Mouse (Mus musculus): ENCODE data around the gene Gm7903. TPM values are rescaled to one million over a fixed set of nuclear protein-coding genes. Genes with fewer than 3 reads are reported as not detected.
"Not testable (repeated sequence)": the region's sequence is repeated elsewhere in the genome, so short reads cannot be mapped to it uniquely, and the experiment has no call there.

The Gm7903 gene
- polyA plus RNA-seq (2015; fragmentation: Nextera tagmentation; extraction: Ambion mirVana): not detected in 2 replicates

DNA sequence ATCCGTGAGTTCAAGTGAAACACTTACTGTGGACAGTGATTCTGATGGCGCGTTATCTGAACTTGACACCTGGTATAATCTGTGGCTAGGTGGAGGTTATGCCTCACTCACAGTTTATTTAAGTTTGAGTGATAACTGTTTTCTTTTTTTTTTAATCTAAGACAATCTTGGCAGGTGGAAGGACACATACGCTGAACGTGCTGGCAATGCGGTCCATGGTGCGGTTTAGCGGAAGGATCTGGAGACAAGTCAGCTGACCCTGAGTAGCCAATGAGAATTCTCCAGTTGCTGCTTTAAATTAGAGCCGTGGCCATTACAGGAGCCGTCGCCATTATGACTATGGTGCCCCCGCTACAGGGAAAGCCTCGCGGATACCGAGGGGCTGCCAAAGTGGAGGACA, at the start of gene Gm7903:
Gene Gm7903, plus strand, starts transcription at position 301 of the 400 bp plus-strand sequence.
- not testable (repeated sequence) for H3K9me3 ChIP-seq (ENCODE audit: control insufficient read depth, low read length); ATAC-seq (ENCODE audit: low read depth)

GRCm38 (mm10) chrX:135403578-135403977, 30.1 kb upstream of the Gm7903 start:
- not testable (repeated sequence) for H3K4me1 ChIP-seq (replicated peaks; ENCODE audit: control insufficient read depth, insufficient read depth, low read length); H3K4me2 ChIP-seq (ENCODE audit: low read depth, low read length); H3K4me3 ChIP-seq (ENCODE audit: low read length); ATAC-seq (ENCODE audit: low read depth); H3K9me3 ChIP-seq (ENCODE audit: control insufficient read depth, low read length); H3K27me3 ChIP-seq (ENCODE audit: control insufficient read depth, insufficient read depth, low read depth, low read length); H3K36me3 ChIP-seq (ENCODE audit: control insufficient read depth, insufficient read depth, low read length); H3K9ac ChIP-seq (ENCODE audit: low read length); H3K27ac ChIP-seq (ENCODE audit: low read length)
- whole genome bisulfite sequencing: no CpG with 5 or more reads among the region's 3 CpGs

More for the DNA sequence above, at the start of gene Gm7903:
- not testable (repeated sequence) for H3K27me3 ChIP-seq (ENCODE audit: control insufficient read depth, insufficient read depth, low read depth, low read length); H3K27ac ChIP-seq (ENCODE audit: low read length); H3K4me1 ChIP-seq (replicated peaks; ENCODE audit: control insufficient read depth, insufficient read depth, low read length); H3K36me3 ChIP-seq (ENCODE audit: control insufficient read depth, insufficient read depth, low read length); H3K4me3 ChIP-seq (ENCODE audit: low read length); H3K4me2 ChIP-seq (ENCODE audit: low read depth, low read length); H3K9ac ChIP-seq (ENCODE audit: low read length)
- no CpG with 5 or more reads among the region's 15 CpGs for WGBS

DNA sequence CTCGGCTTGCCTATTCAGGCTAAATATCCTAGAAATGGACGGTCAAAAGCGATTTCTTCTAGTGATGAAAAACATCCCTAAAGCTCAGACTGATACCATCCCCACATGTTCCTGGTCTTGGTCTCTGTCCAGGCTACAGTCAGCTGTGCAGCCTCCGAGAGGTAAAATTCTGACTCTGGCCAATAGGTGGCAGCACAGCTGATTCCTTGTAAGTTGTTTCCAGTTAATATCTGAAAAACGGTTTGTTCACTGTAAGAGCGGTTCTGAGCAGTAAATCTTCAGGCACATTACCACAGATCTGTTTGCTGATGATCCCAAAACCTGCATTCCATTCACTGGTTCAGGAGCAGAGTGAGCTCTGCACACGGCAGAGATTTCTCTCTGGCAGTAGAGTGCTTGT, 12.4 kb upstream of the Gm7903 start:
- not testable (repeated sequence) for H3K9me3 ChIP-seq (ENCODE audit: control insufficient read depth, low read length); H3K4me1 ChIP-seq (replicated peaks; ENCODE audit: control insufficient read depth, insufficient read depth, low read length); H3K36me3 ChIP-seq (ENCODE audit: control insufficient read depth, insufficient read depth, low read length); H3K27ac ChIP-seq (ENCODE audit: low read length); H3K4me2 ChIP-seq (ENCODE audit: low read depth, low read length); ATAC-seq (ENCODE audit: low read depth); H3K9ac ChIP-seq (ENCODE audit: low read length); H3K27me3 ChIP-seq (ENCODE audit: control insufficient read depth, insufficient read depth, low read depth, low read length); H3K4me3 ChIP-seq (ENCODE audit: low read length)
- WGBS: 34% methylated on average over 3 of the region's 7 CpGs

- H3K27me3 ChIP-seq (ENCODE audit: control insufficient read depth, insufficient read depth, low read depth, low read length); H3K9ac ChIP-seq (ENCODE audit: low read length); H3K36me3 ChIP-seq (ENCODE audit: control insufficient read depth, insufficient read depth, low read length); H3K4me3 ChIP-seq (ENCODE audit: low read length); H3K4me2 ChIP-seq (ENCODE audit: low read depth, low read length); H3K27ac ChIP-seq (ENCODE audit: low read length); H3K4me1 ChIP-seq (replicated peaks; ENCODE audit: control insufficient read depth, insufficient read depth, low read length); H3K9me3 ChIP-seq (ENCODE audit: control insufficient read depth, low read length); ATAC-seq (ENCODE audit: low read depth): not testable (repeated sequence)
Observed at GRCm38 (mm10) chrX:135421824-135422223, 11.8 kb upstream of the Gm7903 start.

GRCm38 (mm10) chrX:135422473-135422872, 11.2 kb upstream of the Gm7903 start:
- H3K4me2 ChIP-seq (ENCODE audit: low read depth, low read length); H3K27ac ChIP-seq (ENCODE audit: low read length); H3K4me1 ChIP-seq (replicated peaks; ENCODE audit: control insufficient read depth, insufficient read depth, low read length); H3K9ac ChIP-seq (ENCODE audit: low read length); H3K4me3 ChIP-seq (ENCODE audit: low read length); H3K36me3 ChIP-seq (ENCODE audit: control insufficient read depth, insufficient read depth, low read length); H3K27me3 ChIP-seq (ENCODE audit: control insufficient read depth, insufficient read depth, low read depth, low read length); ATAC-seq (ENCODE audit: low read depth); H3K9me3 ChIP-seq (ENCODE audit: control insufficient read depth, low read length): not testable (repeated sequence)
- no CpG with 5 or more reads among the region's 4 CpGs for WGBS

- H3K4me1 ChIP-seq (replicated peaks; ENCODE audit: control insufficient read depth, insufficient read depth, low read length); H3K36me3 ChIP-seq (ENCODE audit: control insufficient read depth, insufficient read depth, low read length); H3K9me3 ChIP-seq (ENCODE audit: control insufficient read depth, low read length); H3K27ac ChIP-seq (ENCODE audit: low read length); H3K9ac ChIP-seq (ENCODE audit: low read length); H3K27me3 ChIP-seq (ENCODE audit: control insufficient read depth, insufficient read depth, low read depth, low read length); ATAC-seq (ENCODE audit: low read depth); H3K4me3 ChIP-seq (ENCODE audit: low read length); H3K4me2 ChIP-seq (ENCODE audit: low read depth, low read length): not testable (repeated sequence)
- no CpG with 5 or more reads among the region's 3 CpGs for WGBS
Observed at GRCm38 (mm10) chrX:135464160-135464559, 30.5 kb downstream of the Gm7903 start.

- not testable (repeated sequence) for H3K27ac ChIP-seq (ENCODE audit: low read length); H3K9ac ChIP-seq (ENCODE audit: low read length); H3K9me3 ChIP-seq (ENCODE audit: control insufficient read depth, low read length); H3K36me3 ChIP-seq (ENCODE audit: control insufficient read depth, insufficient read depth, low read length); H3K4me1 ChIP-seq (replicated peaks; ENCODE audit: control insufficient read depth, insufficient read depth, low read length); H3K4me3 ChIP-seq (ENCODE audit: low read length); ATAC-seq (ENCODE audit: low read depth); H3K4me2 ChIP-seq (ENCODE audit: low read depth, low read length); H3K27me3 ChIP-seq (ENCODE audit: control insufficient read depth, insufficient read depth, low read depth, low read length)
- no CpG with 5 or more reads among the region's 6 CpGs for WGBS
Observed at GRCm38 (mm10) chrX:135481902-135482301, 48.3 kb downstream of the Gm7903 start.

GRCm38 (mm10) chrX:135483183-135483582, 49.5 kb downstream of the Gm7903 start:
- H3K27me3 ChIP-seq (ENCODE audit: control insufficient read depth, insufficient read depth, low read depth, low read length); ATAC-seq (ENCODE audit: low read depth); H3K27ac ChIP-seq (ENCODE audit: low read length); H3K9me3 ChIP-seq (ENCODE audit: control insufficient read depth, low read length); H3K4me2 ChIP-seq (ENCODE audit: low read depth, low read length); H3K4me1 ChIP-seq (replicated peaks; ENCODE audit: control insufficient read depth, insufficient read depth, low read length); H3K36me3 ChIP-seq (ENCODE audit: control insufficient read depth, insufficient read depth, low read length); H3K9ac ChIP-seq (ENCODE audit: low read length); H3K4me3 ChIP-seq (ENCODE audit: low read length): not testable (repeated sequence)
- no CpG with 5 or more reads among the region's 3 CpGs for WGBS

Measured in lung, embryonic 16.5 days (tissue).